Mouse (Mus musculus) pancreas, adult 10 weeks (tissue): ENCODE measurements around the gene Cog1. TPM values are rescaled to one million over a fixed set of nuclear protein-coding genes. Genes with fewer than 3 reads are reported as not detected.

Experiments used
- polyA plus RNA-seq: library from polyadenylated mRNA; stranded (reverse); fragments of 350-450 nt; fragmentation: Illumina TruSeq; extraction: RNeasy Lipid Tissue Mini Kit (QIAGEN cat#74804); gene quantifications from one replicate; pipeline ENCODE4 v1.2.3, GENCODE M21; 2015; ENCODE audit warnings: low read depth, low replicate concordance; ENCODE audit not compliant: insufficient read depth

Gene Cog1
- polyA plus RNA-seq = 14.4 TPM

GRCm38 (mm10) chr11:113648690-113649352 lies at the start of gene Cog1:
Gene Cog1, plus strand, starts transcription at chr11:113649169.

GRCm38 (mm10) chr11:113618672-113619419 lies 30.1 kb upstream of the Cog1 start, which contains the start of gene Sstr2:
Gene Sstr2, plus strand, starts transcription at chr11:113619342.

GRCm38 (mm10) chr11:113649353-113650210 lies 613 bp downstream of the Cog1 start, which contains the start of gene Slc39a11:
Gene Slc39a11, minus strand, starts transcription at chr11:113650079.

GRCm38 (mm10) chr11:113683957-113684706 lies 35.2 kb downstream of the Cog1 start, which contains the start of the genes Fam104a and D11Wsu47e:
Gene Fam104a, minus strand, starts transcription at chr11:113684155.
Gene D11Wsu47e, plus strand, starts transcription at chr11:113684412.

GRCm38 (mm10) chr11:113709731-113710256 lies 60.8 kb downstream of the Cog1 start, which contains the start of gene Cpsf4l:
Gene Cpsf4l, minus strand, starts transcription at chr11:113710017.

Other genes with a start within 250 kb of the Cog1 start
- 1.5 TPM for gene Sstr2, start 29.8 kb upstream of the Cog1 start, polyA plus RNA-seq
- 9.0 TPM for gene Slc39a11, start 910 bp downstream of the Cog1 start, polyA plus RNA-seq
- 5.2 TPM for gene Fam104a, start 35.0 kb downstream of the Cog1 start, polyA plus RNA-seq
- 1.4 TPM for gene D11Wsu47e, start 35.2 kb downstream of the Cog1 start, polyA plus RNA-seq
- gene Cpsf4l, start 60.8 kb downstream of the Cog1 start, polyA plus RNA-seq = not detected
- 8.1 TPM for gene Cdc42ep4, start 102.7 kb downstream of the Cog1 start, polyA plus RNA-seq